Mouse (Mus musculus) liver (tissue): ENCODE measurements around the gene Wipf3.

Source experiments
- DNase-seq: peaks from one replicate; pipeline ENCODE4 v3.0.0-alpha.2; 2020; ENCODE audit warnings: mixed read lengths

The Wipf3 gene

DNA sequence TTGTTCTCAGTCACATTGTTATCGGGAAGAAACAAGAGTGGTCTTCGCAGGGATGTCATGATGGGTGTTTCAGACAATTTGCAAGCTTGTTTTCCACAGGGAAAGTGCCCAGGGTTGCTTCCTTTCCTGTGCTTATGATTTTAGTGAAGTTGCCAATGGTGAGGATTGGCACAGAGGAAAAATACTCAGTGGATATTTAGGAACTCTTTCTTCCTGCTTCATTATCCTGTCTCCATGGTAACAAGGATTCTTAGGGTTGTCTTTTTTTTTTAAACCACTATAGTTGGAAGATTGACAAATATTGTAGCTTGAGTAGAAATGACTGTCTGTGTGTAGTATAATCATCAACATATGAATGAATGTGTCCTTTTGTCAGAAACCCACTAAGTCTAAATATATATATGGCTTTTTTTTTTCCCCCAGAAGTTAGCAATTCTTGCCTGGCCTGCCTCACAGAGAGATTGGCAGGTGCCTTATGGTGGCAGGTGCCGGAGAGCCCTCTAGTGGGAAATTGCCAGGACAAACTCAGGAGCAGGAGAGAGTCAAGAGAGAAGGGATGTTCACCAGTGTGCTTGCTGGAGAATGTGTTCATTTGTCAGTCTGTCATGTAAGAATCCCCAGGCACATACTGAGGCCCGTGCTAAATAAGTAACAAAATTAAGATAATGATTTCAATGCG is 49.4 kb downstream of the Wipf3 start:
- DNase-seq: no peak

DNA sequence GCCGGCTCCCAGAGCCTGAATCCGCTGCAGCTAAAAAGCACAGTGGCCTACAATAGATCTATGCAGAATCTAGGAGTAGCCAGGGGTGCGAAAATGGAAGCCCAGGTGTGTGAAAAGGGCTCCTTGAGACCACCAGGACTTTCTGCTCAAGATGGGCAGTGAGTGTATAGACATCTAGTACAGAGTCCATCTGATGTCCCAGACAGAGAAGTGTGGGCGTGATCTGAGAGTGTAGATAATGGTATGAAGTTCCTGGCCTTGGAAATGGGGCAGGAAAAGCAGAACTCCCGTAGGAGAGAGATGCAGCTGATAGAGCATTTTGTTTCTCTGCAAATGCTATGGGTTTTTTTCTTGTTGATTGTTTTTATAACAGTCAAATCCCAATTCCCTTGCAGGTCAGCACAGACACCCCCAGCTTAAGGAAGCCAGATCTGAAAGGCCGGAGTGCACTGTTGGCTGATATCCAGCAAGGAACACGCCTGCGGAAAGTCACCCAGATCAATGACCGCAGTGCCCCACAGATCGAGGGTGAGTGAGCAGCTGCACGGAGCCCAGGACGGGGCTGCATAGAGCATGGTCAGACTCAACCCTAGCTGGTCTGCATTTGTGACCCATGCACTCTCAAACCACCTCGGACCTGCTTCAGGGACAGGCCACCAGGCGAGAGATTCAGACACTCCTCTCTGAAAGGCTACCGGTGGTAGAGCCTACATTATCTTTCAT is 52.1 kb downstream of the Wipf3 start:
- no peak for DNase-seq

DNA sequence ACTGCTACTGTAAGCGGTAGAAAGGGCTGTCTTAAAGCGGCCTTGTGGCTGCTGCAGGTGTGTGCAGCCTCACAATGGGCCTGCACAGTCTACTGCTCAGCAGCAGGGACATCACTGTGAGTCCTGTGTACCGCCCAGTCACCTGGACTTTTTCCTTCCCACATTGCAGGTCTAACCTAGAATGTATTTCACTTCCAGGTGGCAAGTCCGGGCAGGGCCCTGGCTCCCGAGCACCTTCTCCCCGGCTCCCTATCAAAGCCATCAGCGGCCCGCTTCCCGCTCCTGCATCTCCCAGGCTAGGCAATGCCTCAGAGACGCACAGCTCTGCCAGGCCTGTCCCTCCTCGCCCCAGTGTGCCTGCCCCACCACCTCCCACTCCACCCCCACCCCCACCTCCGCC is 55.6 kb downstream of the Wipf3 start:
- no peak for DNase-seq

DNA sequence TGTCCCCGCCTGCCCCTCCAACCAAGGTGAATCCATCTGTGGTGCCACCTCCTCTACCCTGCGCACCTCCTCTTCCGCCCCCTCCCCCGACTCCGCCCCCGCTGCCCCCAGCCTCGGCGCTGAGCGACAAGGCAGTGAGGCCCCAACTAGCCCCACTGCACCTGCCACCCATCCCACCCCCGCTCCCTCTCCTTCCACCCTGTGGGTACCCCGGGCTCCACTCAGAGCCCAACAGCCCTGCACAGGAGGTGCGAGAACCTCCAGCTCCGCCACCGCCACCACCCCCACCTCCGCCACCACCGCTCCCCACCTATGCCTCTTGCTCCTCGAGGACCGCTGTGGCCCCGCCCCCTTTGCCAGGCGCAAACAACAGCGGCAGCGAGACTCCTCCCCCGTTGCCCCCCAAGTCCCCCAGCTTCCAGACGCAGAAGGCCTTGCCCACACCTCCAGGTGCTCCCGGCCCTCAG is 56.1 kb downstream of the Wipf3 start:
- peak; percentile 9 for DNase-seq

DNA sequence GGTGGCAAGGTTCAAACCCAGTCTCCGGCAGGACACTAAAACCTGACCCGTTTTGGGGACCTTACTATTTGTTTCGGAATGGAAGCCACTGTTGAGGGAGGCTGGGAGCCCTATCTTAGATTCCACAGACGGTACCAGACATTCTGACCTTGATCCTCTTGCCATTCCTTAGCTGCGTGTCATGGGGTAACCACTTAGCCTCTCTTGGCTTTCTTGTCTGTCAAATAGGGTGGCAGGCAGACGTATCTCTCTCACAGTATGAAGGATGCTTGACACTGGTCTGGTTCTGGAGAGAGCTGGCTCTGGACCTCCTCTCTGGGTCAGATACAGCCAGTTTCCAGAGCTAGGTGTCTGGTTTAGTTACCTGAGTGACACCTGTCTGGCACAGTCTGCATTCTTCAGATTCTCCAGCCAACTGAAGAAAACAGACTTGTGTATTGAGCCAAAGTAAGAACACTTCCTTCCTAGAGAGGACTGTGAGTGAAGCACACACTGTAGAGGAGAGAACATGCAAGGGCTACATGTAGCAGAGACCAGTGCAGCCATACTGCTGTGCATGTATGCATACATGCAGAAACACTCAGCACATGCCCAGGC is 56.7 kb downstream of the Wipf3 start:
- DNase-seq: no peak

DNA sequence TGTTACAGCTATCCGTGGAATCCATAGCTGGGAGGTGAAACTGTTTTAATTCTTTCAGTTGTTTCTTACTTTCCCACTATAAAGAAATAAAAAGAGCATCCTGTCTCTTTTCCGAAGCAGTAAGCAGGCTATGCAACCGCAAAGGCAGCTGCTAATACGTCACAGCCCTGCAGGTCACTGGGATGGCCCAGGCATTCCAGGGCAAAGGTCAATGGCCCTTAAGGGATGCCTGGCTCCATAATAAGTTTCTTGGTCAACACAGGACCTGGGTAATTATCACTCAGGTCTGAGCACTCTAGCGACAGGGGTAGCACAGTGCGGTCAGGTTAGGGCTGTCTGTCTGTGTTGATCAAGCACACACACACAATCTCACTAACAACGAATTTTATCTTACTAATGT is 61.7 kb downstream of the Wipf3 start:
- no peak for DNase-seq

DNA sequence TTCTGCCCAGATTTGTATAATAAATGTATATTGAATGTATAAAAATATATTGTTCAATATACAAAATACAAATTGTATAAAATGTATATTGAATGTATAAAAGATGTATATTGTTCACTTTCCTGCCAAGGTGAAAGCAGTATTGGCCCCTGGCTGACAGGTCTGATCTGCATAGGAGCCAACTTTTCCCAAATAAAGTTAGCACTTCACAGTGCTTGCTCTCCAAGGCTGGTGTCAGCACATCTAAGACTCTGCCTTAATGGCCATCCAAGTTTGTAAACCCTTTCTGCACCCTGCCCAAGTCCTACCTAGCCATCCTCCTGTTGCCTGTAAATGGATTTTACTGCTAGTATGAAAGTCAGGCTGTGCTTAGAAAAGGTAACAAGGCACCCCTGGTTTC is 64.7 kb downstream of the Wipf3 start:
- DNase-seq: no peak

DNA sequence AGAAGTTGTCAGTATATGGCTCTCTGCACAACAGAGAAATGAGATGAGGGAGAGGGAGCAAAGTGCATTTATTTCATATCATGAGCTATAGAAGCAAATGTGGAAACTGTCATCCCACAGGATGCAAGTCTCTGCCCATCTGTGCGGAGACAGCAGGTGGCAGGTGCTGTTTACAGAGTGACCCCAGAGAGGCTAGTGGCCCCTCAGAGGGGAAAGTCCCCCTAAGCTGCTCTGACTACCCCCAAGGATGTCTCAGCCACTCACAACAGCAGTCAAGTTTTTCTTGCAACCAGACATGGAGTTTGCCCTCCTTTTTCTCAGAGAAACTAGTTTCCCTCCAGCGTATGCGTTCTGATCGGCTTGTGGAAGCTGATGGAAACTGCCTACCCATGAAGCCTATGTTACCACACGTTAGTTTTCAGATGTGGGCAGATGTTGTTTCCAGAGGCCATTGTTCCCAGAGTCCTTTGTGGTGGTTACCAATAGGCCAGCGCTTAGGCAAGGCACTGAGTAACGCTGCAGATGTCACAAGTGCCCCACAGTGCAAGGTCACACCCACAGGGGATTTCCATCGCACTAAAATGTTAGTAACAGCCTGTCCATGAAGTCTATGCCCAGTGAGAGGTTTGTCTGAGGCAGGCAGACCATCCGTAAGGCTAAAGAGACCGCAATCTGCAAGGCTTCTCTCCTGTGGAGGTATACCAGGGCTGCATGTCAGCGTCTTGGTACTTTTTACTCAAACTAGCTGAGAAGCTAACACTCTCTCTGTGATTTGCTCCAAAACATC is 65.4 kb downstream of the Wipf3 start:
- no peak for DNase-seq

DNA sequence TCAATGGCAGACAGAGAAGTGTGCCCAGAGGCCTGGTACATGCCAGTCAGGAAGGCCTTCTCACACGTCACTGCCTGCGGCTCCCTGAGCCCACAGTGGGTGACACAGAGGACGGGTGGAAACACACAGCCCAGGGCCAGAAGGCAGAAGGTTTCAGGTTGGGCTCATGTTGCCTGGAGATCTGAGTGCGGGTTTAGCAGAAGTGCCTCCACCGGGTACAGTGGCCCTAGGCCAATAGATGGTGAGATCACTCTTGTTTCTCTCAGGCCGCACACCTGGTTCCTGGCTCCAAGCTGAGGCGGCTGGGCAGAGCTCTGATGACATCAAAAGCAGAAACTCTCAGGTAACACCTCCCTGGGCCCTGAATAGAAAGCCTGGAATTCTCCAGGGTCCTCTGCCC is 66.8 kb downstream of the Wipf3 start:
- no peak for DNase-seq

DNA sequence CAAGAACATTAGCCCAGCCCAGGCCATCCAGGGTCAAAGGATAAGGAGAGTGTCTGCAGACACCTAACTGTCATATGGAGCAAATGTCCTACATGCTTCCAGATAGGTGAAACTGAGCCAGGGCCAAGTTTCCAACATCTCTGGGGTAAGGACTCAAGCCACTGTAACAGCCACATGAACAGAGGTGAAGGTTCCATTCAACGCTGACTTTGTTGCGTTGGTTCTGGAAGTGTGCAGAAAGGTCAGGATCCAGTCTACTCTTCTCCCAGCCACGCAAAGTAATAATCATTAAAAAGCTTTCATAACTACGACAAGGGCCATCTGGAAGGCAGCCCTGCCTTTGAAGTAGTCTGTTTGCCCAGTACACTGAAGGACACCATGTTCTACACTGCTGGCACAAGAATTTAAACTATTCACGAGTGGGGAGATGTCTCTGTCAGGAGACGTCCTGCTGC is 73.3 kb downstream of the Wipf3 start:
- DNase-seq: no peak

DNA sequence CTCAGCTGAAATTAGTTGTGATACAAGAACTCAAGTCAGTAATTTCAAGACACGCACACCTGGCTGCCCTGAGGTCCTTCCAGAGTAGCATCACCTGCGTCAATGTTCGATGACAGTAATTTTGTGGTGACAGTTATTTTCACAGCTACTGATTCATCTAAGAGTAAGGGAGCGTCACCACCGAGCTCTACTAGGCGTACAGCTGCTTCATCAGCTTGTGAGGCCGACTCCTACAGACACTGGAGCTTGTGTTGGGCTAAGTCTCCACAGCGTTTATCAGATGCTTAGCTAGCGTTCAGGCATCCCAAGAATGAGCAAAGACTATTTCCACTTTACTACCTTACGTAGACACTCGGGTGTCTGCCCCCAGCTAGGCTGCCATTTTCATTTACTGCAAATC is 76.9 kb downstream of the Wipf3 start:
- no peak for DNase-seq

DNA sequence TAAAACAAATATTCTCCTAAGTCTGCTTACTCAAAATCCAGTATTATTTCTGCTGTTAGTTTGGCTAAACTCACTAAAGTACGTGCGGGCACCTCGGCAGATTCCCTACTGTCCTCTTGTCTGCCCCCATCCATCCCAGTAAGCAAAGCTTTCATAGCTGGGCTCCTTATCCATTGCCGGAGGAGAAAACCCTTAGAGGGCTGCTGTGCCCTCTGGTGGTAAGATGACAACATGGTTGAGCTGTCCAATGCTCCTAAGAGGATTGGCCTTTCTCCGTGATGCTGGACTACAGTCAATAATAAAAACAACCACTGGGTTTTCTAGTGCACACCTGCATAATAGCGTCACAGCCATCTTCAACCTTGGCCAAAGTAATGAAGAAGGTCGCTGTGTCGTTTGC is 77.6 kb downstream of the Wipf3 start:
- peak; percentile 26 for DNase-seq

DNA sequence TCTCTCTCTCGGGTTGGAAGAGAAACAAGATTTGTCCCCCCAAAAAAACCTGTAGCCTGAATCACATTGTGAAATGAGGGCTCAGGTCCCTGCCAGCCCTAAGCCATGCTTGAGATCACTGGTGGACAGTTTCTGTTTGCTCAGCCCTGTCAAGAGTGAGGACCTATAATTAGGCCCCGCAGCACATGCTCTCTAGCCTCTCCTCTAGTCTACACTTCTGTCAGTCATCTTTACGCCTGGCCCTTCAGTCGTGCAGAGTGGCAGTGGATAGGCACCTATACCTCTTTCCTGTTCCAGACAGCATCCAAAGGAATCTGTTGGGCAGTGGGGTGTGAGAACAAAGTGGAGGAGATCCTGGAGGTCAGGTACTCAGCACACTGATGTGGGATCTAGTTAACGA is 78.4 kb downstream of the Wipf3 start:
- DNase-seq: no peak

DNA sequence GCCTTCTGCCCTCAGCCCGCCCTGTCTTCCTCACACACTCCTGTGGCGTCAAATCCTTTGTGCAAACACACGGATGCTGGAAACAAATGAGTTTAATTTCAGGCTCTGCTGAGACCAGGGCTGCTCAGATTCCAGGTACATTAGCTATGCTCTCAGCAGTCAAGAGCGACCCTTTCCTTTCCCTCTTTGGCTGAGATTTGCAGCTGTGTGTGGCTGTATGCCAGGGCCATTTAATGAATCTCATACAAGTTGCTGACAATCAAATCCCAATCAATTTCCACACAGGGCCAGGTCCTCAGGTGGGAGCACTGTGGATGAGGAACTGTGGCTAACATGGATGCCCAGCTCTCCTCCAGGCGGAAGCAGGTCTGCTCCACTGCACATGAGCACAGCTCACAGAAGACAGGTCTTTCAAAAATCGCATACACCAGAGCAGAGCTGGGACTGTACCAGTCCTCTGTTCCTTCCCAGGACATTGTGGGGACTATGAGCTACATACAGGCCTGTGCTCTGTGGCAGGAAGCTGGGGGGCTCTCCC is 78.9 kb downstream of the Wipf3 start:
- DNase-seq: no peak

DNA sequence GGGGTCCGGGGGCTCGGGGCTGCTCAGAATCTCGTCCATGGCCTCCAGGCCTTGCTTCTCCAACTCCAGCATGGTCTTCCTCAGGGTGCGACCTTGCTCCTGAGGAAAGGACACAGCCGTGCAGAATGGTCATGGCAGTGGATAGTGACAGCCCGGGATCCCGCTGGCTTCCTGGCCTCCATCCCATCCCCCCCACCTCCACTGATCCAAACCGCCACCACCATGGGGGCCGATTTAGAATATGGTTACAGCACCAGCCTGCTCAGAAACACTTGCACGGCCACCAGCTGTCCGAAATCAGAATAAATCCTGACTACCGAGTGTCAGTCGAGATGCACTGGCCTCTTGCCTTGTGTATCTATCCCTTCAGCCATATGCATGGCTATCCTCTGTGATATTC is 79.9 kb downstream of the Wipf3 start:
- DNase-seq: no peak

DNA sequence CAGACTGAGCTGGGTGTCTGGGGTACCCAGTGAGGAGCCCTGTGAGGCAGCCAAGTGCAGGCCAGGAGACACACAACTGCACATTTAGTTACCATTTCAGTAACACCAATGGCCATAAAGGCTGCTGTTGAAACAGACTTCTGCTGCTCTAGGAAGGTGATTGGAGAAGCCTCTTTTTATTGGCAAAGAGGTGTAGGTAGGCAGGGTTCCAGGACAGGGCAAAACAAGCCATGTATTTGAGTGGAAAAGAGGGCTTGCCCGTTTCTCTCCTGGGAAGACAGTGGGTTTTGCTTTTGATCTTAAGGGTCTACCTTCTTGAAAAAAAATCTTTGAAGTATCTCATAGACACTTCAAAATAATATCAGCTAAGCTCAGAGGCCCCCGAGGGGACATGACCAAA is 82.9 kb downstream of the Wipf3 start:
- DNase-seq: no peak

DNA sequence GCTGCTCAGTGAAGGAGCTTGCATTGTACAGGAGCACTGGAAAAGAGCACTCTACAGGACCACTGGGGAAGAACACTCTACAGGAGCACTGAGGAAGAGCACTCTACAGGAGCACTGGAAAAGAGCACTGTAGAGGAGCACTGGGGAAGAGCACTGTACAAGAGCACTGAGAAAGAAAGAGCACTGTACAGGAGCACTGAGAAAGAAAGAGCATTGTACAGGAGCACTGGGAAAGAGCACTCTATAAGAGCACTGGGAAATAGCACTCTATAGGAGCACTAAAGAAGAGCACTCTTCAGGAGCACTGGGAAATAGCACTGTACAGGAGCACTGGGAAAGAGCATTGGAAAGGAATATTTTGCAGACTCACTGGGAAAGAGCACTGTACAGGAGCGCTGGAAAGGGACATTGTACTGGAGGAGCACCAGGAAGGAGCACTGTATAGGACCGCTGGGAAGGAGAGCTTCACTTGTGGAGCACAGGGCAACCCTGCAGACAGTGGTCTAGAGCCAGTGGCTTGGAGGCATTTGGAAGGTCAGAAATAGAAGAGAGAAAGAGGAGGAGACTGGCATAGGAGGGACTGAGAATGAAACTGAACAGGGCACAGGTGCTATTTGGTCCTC is 87.2 kb downstream of the Wipf3 start:
- no peak for DNase-seq

DNA sequence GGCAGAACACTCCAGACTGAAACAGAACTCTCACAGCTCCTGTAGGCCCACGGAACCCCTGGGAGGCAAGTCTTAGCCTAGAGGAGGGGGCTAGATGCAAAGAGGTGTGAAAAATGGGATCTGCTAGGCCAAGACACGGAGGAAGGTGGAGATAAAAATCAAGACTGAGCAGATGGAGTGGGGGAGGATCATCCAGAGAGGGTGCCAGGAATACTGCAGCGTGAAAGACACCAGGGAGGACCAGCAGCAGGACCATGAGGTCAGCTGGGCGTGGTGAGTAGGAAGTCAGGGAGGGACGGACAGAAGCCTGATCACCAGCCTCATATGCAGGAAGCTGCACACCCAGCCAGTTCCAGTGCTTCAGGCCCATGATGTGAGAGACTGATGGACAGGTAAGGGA is 89.4 kb downstream of the Wipf3 start:
- DNase-seq: no peak

DNA sequence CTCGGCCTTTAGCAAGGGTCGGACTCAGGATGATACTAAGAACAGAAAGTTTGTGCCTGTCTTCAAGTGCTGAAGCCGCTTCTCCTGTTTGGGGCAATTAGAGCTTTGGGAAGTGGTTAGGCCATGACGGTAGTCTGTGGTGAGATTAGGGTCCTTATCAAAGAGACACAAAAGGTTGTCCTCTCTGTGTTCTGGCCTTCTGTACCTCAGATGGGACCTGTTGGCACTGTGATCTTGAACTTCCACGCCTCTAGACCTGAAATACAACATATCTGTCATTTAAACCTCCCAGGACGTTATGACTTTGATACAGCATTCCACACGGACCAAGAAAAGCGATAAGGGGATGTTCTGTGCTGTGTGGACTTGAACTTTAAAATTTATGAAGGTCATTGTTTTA is 99.3 kb downstream of the Wipf3 start:
- no peak for DNase-seq

DNA sequence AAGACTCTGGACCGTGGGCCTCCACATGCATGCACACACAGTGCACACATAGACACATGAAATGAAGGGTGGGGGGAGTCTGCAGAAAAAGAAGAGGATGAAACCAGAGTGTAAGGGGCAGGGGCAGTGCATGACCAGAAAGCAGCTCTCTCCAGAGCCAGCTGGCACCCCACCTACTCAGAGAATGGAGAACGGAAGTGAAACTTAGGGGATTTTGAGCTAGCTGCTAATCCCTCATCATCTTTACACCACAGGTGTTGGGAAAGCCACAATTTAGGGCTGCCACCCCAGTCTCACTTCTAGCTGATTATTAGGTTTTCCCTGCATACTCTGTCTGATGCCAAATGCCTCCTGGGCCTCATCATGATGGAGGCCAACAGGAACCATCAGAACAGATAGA is 100.8 kb downstream of the Wipf3 start:
- DNase-seq: no peak

DNA sequence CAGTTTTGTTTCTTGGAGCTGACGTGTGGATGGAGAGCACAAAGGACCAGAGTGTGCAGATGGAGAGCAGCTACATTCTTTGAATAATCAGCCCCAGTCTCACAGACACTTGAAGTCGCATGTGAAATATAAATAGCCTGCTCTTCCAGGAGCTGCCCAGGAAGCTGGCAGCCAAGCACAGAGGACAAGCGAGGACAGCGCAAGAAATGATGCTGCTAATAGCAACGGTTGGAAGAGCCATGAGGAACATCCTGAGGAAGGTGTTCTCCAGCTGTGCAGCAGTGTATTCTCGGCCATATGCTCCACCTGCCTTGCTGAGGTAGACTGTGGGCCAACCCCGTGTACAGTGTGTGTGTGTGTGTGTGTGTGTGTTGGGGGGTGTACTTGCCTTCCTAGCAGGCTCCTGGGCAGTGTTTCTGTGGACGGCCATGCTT is 101.7 kb downstream of the Wipf3 start:
- no peak for DNase-seq

DNA sequence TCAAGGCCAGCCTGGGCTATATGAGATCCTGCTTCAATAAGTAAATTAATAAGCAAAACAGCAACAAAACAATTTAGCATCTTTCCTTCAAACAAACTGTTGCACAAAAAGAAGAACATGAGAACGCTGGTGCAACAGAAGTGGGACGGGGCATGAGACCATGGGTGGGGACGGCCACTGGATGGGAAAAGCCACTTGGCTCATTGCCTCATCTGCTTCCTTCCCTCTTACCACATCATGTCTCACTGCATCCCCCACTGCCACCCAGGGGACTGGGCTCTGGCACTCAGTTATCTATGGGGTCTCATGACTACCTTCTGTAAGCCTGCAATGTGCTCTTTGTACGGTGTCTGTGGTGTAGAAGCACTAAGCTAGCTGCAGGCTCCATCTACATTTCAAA is 106.1 kb downstream of the Wipf3 start:
- DNase-seq: no peak

DNA sequence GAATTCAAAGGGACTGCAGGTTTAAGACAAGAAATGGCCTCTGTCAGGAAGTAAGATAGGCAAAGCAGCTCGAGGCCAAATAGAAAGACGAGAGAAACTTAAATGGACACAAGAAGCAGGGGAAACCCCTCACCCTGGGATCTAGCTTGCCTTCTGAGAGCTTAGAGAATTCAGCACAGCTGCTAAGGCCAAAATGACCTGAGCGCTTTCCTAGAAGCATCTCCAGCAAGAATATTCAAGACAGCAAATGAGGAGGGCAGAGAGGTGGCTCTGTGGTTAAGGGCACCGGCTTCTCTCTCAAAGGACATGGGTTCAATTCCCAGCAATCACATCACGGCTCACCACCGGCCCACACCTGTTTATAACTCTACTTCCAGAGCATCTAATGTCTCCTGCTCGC is 107.7 kb downstream of the Wipf3 start:
- DNase-seq: no peak
